Mouse (Mus musculus): ENCODE results near the gene Gm3667. TPM values are rescaled to one million over a fixed set of nuclear protein-coding genes. Genes with fewer than 3 reads are reported as not detected.
"Not testable (repeated sequence)": the region's sequence is repeated elsewhere in the genome, so short reads cannot be mapped to it uniquely, and the experiment has no call there.

Gene Gm3667
- 1 to 10 TPM in 1 of 2 experiments, under 1 TPM in 1; 0.98 to 2.1 TPM for total RNA-seq (2021)

DNA sequence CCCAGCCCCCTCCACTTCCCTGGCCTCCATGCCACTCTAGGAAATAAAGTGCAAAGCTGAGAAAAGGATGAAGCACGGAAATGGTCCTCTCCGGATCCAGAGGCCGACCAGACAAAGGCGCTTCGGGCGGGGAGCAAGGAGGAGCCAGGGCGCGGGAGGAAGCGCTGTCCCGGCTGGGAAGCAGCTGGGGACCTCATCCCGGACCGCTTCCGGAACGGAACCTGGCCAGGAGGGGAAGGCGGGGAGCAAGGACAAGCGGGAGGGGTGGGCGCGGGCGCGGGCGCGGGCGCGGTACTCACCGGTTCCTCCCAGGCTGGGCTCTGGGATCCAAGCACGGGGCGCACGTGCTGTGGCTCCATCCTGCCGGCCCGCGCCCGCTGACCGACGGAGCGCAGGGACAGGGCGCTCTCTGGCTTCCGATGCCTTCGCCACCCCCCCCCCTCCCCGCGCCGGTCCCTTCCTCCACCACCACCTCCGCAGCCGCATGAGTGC lies at the start of gene Gm3667:
TSS of gene Gm3667 (minus strand) at position 442 of the 492 bp plus-strand sequence.
- not testable (repeated sequence) for DNase-seq (ENCODE audit: extremely low spot score in 1 of 2, low spot score in 1 of 2)

DNA sequence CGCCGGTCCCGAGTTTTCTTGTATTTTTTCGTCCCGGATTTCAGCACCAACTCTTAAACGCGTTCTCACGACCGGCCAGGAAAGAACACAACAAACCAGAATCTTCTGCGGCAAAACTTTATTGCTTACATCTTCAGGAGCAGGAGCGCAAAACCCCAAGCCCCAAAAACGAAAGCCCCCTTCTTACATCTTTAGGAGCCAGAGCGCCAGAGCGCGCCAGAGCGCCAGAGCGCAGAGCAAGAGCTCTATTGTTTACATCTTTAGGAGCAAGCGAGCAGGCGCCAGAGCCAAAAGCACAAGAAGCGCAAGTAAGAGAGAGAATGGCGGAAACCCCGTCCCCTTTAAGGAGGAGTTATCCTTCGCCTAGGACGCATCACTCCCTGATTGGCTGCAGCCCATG lies 10.1 kb upstream of the Gm3667 start:
- DNase-seq (ENCODE audit: extremely low spot score in 1 of 2, low spot score in 1 of 2), result not testable (repeated sequence)

DNA sequence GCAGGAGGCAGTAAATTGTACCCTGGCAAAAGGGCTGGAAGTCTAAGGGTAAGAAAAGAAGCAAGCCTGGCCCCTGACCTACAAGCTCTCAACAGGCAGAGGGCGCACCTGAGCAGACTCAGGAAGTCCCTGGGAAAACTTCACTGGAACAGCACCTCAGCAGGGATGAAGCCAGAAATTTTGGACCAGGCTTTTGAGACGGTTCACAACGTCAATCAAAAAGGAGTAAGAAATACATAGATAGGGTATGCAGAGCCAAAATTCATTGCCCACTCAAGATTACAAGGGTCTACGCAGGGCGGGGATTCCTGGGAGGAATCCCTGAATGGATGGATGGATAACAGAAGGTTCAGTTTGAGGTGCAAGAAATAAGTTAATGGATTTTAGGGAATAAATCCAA lies 951 bp downstream of the Gm3667 start:
- DNase-seq (ENCODE audit: extremely low spot score in 1 of 2, low spot score in 1 of 2), result peak in 1 of 2 experiments; percentile 24

DNA sequence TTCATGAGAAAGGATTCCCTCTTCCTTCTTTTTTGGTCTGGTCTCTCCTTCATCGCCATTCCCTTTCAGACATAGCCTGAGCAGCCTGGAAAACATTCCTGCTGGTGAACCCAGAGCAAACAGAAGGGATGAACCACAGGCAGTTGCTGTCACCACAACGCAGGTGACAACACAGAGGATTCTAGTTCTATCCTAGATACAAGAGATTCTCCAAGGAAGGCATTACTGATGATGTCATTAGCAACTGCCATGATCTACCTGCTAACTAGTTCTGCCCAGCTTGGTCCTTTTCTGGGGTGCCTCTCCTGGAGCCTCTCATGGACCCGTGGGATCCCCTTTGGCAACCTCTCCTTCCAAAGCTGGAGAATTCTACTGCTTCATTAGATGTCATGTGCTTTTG lies 49.6 kb downstream of the Gm3667 start, which contains the start of gene Gm3642:
TSS of gene Gm3642 (minus strand) at position 101 of the 400 bp plus-strand sequence.
- not testable (repeated sequence) for DNase-seq (ENCODE audit: extremely low spot score in 1 of 2, low spot score in 1 of 2)

DNA sequence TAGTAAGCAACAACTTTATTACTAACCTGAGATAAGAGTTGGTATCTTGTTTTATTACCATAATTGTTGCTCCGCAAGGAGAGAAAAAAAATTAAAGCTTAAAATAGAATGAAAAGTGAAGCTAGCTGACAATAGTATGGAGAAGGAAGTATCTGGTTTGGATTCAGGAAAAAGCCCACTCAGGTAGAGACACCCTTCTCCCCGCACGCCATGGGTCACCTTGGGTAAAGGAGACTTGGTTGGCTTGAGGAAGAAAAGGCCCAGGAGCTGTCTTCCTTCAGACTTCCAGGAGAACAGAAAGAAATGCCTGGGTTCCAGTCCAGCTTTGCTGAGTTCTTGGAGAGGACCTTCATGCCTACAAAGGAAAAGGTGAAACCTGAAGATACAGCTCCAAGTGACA lies 66.5 kb downstream of the Gm3667 start:
- not testable (repeated sequence) for DNase-seq (ENCODE audit: extremely low spot score in 1 of 2, low spot score in 1 of 2)

Other genes with a start within 250 kb of the Gm3667 start
- gene Gm10251, start 205.8 kb downstream of the Gm3667 start, total RNA-seq (2021), result under 1 TPM in 1 of 2 experiments, not detected in 1; 0.21 TPM
- gene Gm8050, start 169.7 kb downstream of the Gm3667 start, total RNA-seq (2021), result not detected
- gene Gm3636, start 147.6 kb downstream of the Gm3667 start, total RNA-seq (2021), result 1 to 10 TPM; 2.1 to 3.2 TPM
- not detected for gene Gm8362, start 115.6 kb downstream of the Gm3667 start, total RNA-seq (2021)
- not detected for gene Gm3642, start 49.7 kb downstream of the Gm3667 start, total RNA-seq (2021)
- gene Gm6356, start 83.9 kb upstream of the Gm3667 start, total RNA-seq (2021), result not detected
- gene Gm10406, start 137.5 kb upstream of the Gm3667 start, total RNA-seq (2021), result under 1 TPM; 0.37 to 0.77 TPM
- not detected for gene Gm3685, start 155.0 kb upstream of the Gm3667 start, total RNA-seq (2021)
- 1 to 10 TPM; 2.0 to 4.4 TPM for gene Gm3696, start 210.7 kb upstream of the Gm3667 start, total RNA-seq (2021)
- not detected for gene Gm6676, start 235.4 kb upstream of the Gm3667 start, total RNA-seq (2021)